Mouse (Mus musculus): ENCODE measurements around the gene Npffr2.

- TF ChIP-seq CTCF (IDR thresholded peaks at IDR 0.05; ENCODE audit: borderline replicate concordance, insufficient read depth, low read length) (no peak), POLR2A (IDR thresholded peaks at IDR 0.05; ENCODE audit: low read depth, low read length) (no peak)
Observed at GRCm38 (mm10) chr5:89578678-89579077, 51.4 kb downstream of the Npffr2 start.
